Mouse (Mus musculus) left cerebral cortex, postnatal 25 days (tissue): ENCODE data around the gene Nfia. TPM values are rescaled to one million over a fixed set of nuclear protein-coding genes. Genes with fewer than 3 reads are reported as not detected.

ENCODE experiments used
- DNase-seq, 2 experiments: peaks; one replicate each; pipeline ENCODE4 v3.0.0; 2022; ENCODE audit warnings: low spot score in 2 of 2, mixed read lengths in 1 of 2
- intact Hi-C: fragments of 180-260 bp; cut with DNase I; formaldehyde crosslinking; loops from one replicate; pipeline ENCODE4 v1.15.1; 2025
- total RNA-seq, 2 experiments: library from RNA; stranded (reverse); gene quantifications; 2 replicates each; pipeline ENCODE4 v1.2.3; 2021

The Nfia gene
- total RNA-seq, 2 experiments from 2014 or later, result 63.0 to 73.6 TPM

- intact Hi-C loops, result loop anchor here (2.0 to 5.0 kb wide), 3 partner anchors 81 to 319 kb away; no protein-coding TSS in a partner anchor
- DNase-seq, result peak in 1 of 2 experiments; percentile 4
These were observed 231.0 kb downstream of the Nfia start for GRCm38 (mm10) chr4:98003323-98004107.

GRCm38 (mm10) chr4:98004108-98004625 lies 231.6 kb downstream of the Nfia start:
- intact Hi-C loops, result loop anchor here (2.0 to 5.0 kb wide), 3 partner anchors 82 to 318 kb away; no protein-coding TSS in a partner anchor
- DNase-seq, result peak; percentile 54 to 67

GRCm38 (mm10) chr4:98004986-98005385 lies 232.5 kb downstream of the Nfia start:
- intact Hi-C loops, result loop anchor here (2.0 to 5.0 kb wide), 3 partner anchors 83 to 317 kb away; no protein-coding TSS in a partner anchor
- no peak for DNase-seq

GRCm38 (mm10) chr4:98008814-98009368 lies 236.4 kb downstream of the Nfia start:
- intact Hi-C loops, result no loop called here
- peak in 1 of 2 experiments; percentile 15 for DNase-seq

GRCm38 (mm10) chr4:98009966-98010365 lies 237.4 kb downstream of the Nfia start:
- DNase-seq, result no peak
- intact Hi-C loops, result no loop called here

GRCm38 (mm10) chr4:98019811-98020210 lies 247.3 kb downstream of the Nfia start:
- peak in 1 of 2 experiments; percentile 25 for DNase-seq
- intact Hi-C loops, result no loop called here

GRCm38 (mm10) chr4:98020836-98021235 lies 248.3 kb downstream of the Nfia start:
- intact Hi-C loops, result no loop called here
- DNase-seq, result no peak

- intact Hi-C loops, result no loop called here
- no peak for DNase-seq
These were observed 250.8 kb downstream of the Nfia start for GRCm38 (mm10) chr4:98023245-98023792.

GRCm38 (mm10) chr4:98027412-98027811 lies 254.9 kb downstream of the Nfia start:
- intact Hi-C loops, result no loop called here
- DNase-seq, result no peak

- peak in 1 of 2 experiments; percentile 75 for DNase-seq
- intact Hi-C loops, result no loop called here
These were observed 259.3 kb downstream of the Nfia start for GRCm38 (mm10) chr4:98031871-98032270.

GRCm38 (mm10) chr4:98032332-98032731 lies 259.8 kb downstream of the Nfia start:
- DNase-seq, result no peak
- intact Hi-C loops, result no loop called here

GRCm38 (mm10) chr4:98039095-98039494 lies 266.6 kb downstream of the Nfia start:
- intact Hi-C loops, result no loop called here
- no peak for DNase-seq

GRCm38 (mm10) chr4:98040179-98040578 lies 267.6 kb downstream of the Nfia start:
- intact Hi-C loops, result no loop called here
- no peak for DNase-seq

- no peak for DNase-seq
- intact Hi-C loops, result no loop called here
These were observed 272.1 kb downstream of the Nfia start for GRCm38 (mm10) chr4:98044611-98045010.

GRCm38 (mm10) chr4:98047369-98047768 lies 274.8 kb downstream of the Nfia start:
- DNase-seq, result no peak
- intact Hi-C loops, result no loop called here

GRCm38 (mm10) chr4:98049584-98049983 lies 277.1 kb downstream of the Nfia start:
- intact Hi-C loops, result no loop called here

GRCm38 (mm10) chr4:98050003-98050620 lies 277.6 kb downstream of the Nfia start:
- no peak for DNase-seq
- intact Hi-C loops, result no loop called here

More at GRCm38 (mm10) chr4:98049584-98049983, 277.1 kb downstream of the Nfia start:
- no peak for DNase-seq

GRCm38 (mm10) chr4:98050781-98051180 lies 278.2 kb downstream of the Nfia start:
- no peak for DNase-seq
- intact Hi-C loops, result no loop called here

GRCm38 (mm10) chr4:98051326-98051725 lies 278.8 kb downstream of the Nfia start:
- intact Hi-C loops, result no loop called here
- no peak for DNase-seq

GRCm38 (mm10) chr4:98055036-98055435 lies 282.5 kb downstream of the Nfia start:
- no peak for DNase-seq
- intact Hi-C loops, result no loop called here
